Mouse (Mus musculus): ENCODE measurements at regions not wholly inside any gene's neighbourhood (a gene's known extent, or its start where the extent isn't known, plus 50 kb on each side); places are given as distances from the start of the nearest gene placed in this dataset.

- no peak for DNase-seq
Measured at GRCm38 (mm10) chr13:51974101-51974500, 127.6 kb downstream of the Gadd45g start.

- peak; percentile 45 for DNase-seq
Measured at GRCm38 (mm10) chr13:51975330-51975729, 128.9 kb downstream of the Gadd45g start.

- peak; percentile 39 for DNase-seq
Measured at GRCm38 (mm10) chr13:51975801-51976601, 129.5 kb downstream of the Gadd45g start.

- no peak for DNase-seq
Measured at GRCm38 (mm10) chr13:51976620-51977214, 130.2 kb downstream of the Gadd45g start.

GRCm38 (mm10) chr13:51979301-51979977, 133.0 kb downstream of the Gadd45g start:
- DNase-seq: peak; percentile 59

DNA sequence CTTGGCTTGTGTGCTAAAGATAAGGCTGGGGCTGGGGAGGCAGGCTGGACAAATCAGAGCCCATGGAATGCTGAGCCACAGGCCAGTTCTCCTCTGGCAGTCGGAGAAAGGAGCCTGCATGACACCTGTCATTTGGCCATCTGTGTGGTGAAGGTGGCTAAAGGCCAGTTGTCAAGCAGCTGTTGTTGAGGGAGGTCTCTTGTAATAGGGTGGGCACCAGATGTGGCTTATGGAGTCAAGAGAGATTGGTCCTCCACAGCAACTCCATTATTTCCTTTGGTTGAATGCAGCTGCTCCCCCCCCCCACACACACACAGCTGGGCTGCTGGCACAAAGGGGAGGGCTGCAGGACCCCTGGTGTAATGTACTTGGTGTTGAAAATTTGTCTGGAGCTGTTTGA, 133.9 kb downstream of the Gadd45g start:
- no peak for DNase-seq

DNA sequence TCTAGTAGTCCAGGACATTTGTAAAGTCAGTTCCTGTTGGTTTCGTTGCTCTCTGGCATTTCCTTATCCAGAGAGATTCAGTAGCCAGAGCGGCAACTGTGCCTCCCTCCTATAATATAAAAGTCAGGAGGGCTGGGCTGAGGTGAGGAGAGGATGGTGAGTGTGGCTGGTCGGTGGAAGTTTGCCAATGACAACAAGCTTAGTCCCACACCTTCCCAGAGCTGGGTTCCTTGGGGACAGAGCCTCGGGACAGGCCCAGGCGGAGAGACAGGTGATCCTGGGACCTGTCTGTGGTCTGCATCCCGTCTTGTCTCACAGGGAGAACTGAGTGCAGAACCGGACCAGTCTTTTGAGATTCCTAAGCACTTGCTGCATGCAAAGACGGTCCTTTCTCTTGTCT, 136.5 kb downstream of the Gadd45g start:
- DNase-seq: no peak

- no peak for DNase-seq
Measured at GRCm38 (mm10) chr13:51983575-51983974, 137.1 kb downstream of the Gadd45g start.

DNA sequence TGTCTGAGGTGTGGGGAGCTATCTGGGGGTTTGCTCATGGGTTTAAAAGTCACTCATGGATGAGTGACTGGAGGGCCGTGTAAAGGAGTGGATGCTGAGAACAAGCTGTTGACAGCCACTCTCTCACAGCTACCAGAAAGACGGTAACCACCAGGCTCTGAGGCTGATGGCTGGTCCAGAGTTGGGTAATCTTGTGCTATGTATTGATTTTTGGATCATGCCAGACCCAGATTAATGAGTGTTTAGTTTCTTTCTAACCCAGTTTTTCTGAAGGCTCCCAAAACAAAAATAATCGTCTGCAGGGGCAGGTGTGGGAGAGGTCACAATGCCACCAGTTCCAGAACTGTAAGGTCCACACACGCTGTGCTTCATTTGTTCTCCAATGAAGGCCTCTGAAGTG, 144.9 kb downstream of the Gadd45g start:
- no peak for DNase-seq

DNA sequence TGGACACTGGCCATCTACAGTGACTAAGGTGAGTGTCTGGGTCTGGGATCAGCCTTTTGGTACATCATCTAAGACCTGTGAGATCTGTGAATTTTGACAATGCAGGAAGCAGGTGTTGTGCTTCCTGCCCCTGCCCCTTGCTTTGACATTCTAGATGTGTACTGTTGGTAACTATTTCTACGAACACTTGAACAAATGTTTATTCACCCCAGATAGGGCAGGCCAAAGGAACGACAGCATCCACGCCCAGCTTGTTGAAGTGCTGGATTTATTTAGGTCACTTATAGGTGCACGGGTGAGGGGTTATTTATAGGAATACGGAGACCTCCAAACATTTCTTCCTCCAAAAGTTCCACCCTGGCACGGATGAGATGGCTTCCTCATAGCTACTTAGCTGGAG, 146.4 kb downstream of the Gadd45g start:
- no peak for DNase-seq

GRCm38 (mm10) chr13:51996163-51996562, 149.7 kb downstream of the Gadd45g start:
- no peak for DNase-seq

DNA sequence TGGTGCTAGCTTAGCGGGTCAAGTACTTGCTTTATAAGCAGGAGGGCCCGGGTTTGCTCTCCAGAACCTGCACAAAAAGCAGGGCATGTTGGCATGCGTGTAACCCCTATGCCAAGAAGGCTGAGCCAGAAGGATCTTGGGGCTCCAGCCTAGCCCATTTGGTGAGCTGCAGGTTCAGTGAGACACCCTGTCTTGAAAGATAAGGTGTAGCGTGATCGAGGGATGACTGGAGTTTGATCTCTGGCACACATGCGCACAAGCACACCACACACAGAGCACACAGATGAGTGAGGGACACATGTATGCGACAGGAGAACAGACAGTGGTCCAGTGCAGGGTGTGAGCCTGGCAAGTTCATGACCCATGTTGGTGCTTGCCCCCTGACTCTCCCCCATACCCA, 152.1 kb downstream of the Gadd45g start:
- DNase-seq: no peak

DNA sequence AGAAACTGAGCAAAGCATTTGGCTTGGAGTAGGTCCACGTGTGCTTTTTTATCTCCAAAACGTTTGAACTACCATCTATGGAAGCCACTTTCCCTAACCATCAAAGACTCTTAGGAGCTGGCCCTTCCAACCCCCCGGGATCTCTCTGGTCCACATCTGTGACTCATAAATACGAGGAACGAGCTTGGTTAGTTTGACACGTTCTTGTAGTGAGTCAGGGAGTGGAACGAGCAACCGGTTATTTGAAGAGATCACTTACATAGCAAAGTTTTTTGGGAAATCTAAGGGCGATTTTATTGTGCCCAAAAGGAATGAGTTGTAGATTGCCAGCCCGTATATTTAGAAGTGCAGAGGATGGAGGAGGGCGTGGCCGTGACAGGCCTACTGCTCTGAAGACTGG, 155.3 kb downstream of the Gadd45g start:
- no peak for DNase-seq

DNA sequence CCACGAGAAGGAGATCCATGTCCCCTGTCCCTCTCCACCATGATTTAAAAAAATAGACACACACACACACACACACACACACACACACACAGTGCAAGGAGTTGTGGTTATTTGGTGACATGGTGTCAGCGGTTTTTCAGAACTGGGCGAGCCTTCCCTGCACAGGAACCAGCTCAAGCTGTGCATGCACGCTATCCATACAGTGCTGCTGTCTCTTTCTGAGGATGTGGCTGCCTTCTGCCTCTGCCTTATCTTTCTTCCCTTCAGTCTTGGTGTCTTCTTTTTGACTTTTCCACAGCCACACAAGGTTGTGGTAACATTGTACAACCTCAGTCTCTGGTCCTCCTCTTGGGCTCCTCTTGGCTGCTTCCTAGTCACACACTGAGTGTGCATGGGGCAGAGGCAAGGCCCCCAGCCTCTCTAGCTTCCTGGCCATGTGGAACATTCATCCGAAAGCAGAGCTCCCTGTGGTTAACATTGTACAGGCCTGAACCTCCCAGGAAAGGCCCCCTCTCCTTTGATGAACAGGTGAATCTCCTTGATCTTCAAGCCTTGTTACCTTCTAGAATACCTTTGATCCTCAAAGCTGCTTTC, 157.6 kb downstream of the Gadd45g start:
- no peak for DNase-seq

DNA sequence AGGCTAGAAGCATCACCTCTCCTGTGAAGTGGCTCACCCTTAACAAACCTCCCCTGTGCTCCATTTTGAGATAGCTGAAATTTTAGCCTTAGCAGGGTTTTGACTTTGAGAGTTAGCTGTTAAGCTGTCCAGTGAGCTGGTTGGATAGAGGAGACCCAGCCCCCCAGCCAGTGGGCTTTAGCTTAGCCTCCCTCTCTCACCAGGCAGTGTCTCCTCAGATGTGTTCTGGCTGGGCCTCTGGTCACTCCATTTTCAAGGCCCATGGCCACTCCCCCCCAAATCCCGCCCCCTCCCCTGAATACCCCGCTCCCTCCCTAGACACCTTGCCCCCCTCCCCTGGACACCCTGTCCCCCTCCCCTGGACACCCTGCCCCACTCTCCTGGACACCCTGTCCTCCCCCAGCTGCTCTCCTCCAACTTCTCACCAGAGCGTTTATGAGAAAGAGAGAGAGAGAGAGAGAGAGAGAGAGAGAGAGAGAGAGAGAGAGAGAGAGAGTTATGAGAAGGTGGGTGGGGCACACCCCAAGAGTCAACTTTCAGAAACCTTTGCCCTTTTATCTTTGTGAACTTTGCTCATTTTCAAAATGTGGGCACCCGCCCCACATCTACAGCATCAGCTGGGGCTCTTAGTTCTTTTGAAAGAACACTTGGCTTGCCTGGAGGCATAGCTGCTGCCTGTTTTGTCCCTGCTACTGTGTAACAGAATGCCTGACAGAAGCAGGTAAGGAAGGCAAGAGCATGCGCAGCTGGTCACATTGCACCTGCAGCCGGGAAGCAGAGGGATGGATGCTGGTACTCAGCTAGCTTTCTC, 161.3 kb downstream of the Gadd45g start:
- DNase-seq: no peak

DNA sequence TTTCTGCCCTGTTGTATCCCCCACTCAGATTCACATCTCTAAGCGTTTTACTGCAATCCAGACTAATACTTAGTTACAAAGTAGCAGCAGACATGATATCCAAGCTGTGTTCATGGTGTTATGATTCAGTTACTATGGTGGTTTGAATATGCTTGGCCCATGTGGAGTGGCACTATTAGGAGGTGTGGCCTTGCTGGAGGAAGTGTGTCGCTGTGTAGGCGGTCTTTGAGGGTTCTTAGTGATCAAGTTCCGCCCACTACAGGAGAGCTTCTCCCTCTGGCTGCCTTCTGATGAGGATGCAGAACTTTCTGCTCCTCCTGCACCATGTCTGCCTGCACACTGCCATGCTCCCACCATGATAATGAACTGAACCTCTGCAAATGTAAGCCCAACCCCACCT, 162.8 kb downstream of the Gadd45g start:
- no peak for DNase-seq

DNA sequence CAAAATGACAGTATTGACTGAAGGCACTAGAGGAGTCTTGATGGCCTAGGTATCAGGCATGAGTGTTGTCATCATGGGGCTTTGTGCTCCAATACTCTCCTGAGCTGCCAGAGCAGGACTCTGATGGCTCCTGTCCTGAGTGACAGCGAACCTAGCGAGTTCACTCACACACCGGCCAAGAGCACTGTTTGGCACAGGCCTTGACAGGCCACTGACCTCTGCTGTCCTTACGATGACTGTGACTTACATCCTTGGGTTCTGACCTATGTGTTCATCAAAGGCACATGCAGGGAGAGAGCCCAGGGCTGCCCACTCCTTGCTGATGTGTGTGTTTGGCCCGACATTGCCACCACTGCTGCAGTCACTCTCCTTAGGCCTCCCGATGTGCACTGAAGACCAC, 163.3 kb downstream of the Gadd45g start:
- no peak for DNase-seq

DNA sequence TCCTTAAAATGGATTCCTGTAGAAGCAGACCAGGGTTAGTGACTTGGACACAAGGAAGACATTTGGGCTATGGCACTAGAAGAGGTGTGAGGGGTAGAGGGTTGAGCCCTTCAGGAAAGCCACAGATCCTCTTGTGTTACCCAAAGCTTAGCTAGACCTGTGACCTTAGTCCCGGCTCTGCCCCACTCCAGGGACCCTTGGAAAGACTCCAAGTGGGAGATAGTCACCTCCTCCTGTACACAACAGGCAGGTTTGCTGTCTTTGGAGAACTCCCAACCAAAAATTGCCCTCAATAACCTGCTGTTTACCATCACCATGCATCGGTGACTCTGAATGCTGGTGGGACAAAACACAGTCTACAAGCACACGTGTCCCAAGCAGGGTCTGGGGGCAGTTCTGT, 164.5 kb downstream of the Gadd45g start:
- DNase-seq: no peak

- no peak for DNase-seq
Measured at GRCm38 (mm10) chr13:52013182-52013581, 166.7 kb downstream of the Gadd45g start.

DNA sequence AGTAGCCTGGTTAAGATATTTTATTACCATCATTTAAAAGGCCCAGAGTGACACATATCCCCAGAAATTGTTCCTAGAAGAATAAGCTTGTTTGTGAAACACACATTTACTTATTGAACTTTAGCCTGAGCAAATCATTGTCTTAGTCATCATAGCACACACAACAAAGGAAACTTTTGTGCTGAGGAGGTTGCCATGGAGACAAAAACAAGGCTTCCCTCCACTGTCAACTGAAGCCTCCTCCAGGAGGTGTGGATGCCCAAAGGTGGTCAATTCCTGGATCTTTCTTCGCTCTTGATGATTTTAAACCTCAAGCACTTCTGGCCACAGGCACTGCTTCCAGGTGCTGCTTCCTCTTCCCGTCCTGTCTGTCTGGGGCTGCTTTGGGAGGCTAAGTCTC, 167.3 kb downstream of the Gadd45g start:
- DNase-seq: no peak

GRCm38 (mm10) chr13:52014566-52014965, 168.1 kb downstream of the Gadd45g start:
- DNase-seq: no peak

DNA sequence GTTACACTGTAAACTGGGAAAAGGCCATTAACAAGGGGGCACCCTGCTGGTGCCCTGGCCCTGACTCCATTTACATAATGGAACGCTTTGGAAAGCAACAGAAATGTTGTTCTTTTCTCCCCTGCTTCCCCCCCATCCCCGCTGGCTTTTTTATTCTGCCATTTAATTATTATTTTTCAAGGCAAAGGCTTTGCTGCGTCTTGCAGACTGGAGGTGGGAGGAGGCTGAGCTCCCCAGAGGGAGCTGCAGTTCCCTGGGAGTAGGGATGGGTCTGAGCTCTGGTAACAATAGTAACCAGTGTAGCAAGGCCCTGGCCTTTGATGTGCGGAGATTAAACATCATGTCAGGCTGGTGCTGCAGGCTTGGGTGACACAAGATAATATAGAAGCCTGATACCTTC, 168.6 kb downstream of the Gadd45g start:
- DNase-seq: no peak

Measured in adrenal gland, postnatal 10 days (tissue).